Mouse (Mus musculus): ENCODE data around the gene Ift88. TPM values are rescaled to one million over a fixed set of nuclear protein-coding genes. Genes with fewer than 3 reads are reported as not detected.

The Ift88 gene
- polyA plus RNA-seq, 1 experiment from 2014 or later: 6.1 TPM

DNA sequence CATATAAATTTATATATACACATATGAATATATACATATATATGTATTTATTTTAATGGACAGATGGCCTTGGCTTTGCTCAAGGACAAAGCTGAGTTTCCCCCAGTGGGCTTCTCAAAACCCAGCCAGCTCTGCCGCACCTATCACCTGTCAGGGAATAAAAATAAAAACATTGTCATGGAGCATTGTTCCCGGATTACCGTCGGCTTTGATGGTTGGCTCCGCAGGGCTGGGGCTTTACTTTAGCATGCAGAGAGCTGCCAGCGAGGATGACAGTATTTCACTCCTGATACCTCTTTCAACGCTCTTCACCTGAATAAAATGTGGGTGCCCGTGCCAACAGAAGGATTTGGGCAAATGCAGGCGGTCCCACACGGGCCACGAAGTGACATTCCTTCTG, 110.0 kb downstream of the Ift88 start:
- no peak overlapping the region for H3K4me2 ChIP-seq (ENCODE audit: low read depth, low read length)
- H3K9me3 ChIP-seq (replicated peaks; ENCODE audit: control insufficient read depth, low read length): no peaks in the 10 kb centered on the region
- 40% methylated on average over 11 of the region's 11 CpGs for WGBS
- ATAC-seq (replicated peaks; ENCODE audit: extremely low read depth, insufficient read depth, low FRiP score): no peak
- no peaks in the 10 kb centered on the region for H3K27me3 ChIP-seq (ENCODE audit: control insufficient read depth, insufficient read depth, low read length)
- no peaks in the 10 kb centered on the region for H3K36me3 ChIP-seq (ENCODE audit: control insufficient read depth, insufficient read depth)
- H3K4me1 ChIP-seq (ENCODE audit: control insufficient read depth, insufficient read depth, low read length): peaks cover 46% of the 10 kb centered on the region
- no peak overlapping the region for H3K27ac ChIP-seq (ENCODE audit: low read length)
- H3K9ac ChIP-seq (ENCODE audit: low read length): no peak overlapping the region
- H3K4me3 ChIP-seq (ENCODE audit: low read length): no peak overlapping the region

DNA sequence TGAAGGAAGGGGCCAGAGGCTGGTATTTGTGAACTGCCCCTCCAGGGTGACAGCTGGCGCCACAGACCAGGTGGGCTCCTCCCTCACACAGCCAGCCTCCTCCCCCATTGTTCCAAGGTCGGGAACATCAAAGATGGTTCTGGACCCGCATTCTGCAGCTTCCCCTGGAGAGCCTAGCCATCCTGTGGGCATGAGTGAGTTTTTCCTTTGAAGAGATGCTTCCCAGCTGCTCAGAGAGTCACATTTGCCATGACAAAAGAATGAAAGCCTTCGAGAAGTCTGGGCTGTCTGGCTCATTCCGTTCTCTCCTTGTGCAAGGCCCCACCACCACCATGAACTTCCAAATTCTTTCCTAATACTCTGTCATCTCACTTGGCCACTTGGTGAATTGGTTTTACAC, 110.5 kb downstream of the Ift88 start:
- no peak overlapping the region for H3K9ac ChIP-seq (ENCODE audit: low read length)
- H3K4me1 ChIP-seq (ENCODE audit: control insufficient read depth, insufficient read depth, low read length): peaks cover 46% of the 10 kb centered on the region
- H3K9me3 ChIP-seq (replicated peaks; ENCODE audit: control insufficient read depth, low read length): no peaks in the 10 kb centered on the region
- no peak overlapping the region for H3K4me3 ChIP-seq (ENCODE audit: low read length)
- no peaks in the 10 kb centered on the region for H3K36me3 ChIP-seq (ENCODE audit: control insufficient read depth, insufficient read depth)
- H3K27me3 ChIP-seq (ENCODE audit: control insufficient read depth, insufficient read depth, low read length): no peaks in the 10 kb centered on the region
- peak overlapping the region; percentile 93 for H3K27ac ChIP-seq (ENCODE audit: low read length)
- 39% methylated on average over 5 of the region's 5 CpGs for WGBS
- H3K4me2 ChIP-seq (ENCODE audit: low read depth, low read length): no peak overlapping the region
- no peak for ATAC-seq (replicated peaks; ENCODE audit: extremely low read depth, insufficient read depth, low FRiP score)

- Histone ChIP-seq H3K4me2 (ENCODE audit: low read depth, low read length) (peak overlapping the region; percentile 36; the same call in 1 of the 2 replicates), H3K27ac (ENCODE audit: low read length) (peak overlapping the region; percentile 93), H3K9ac (ENCODE audit: low read length) (peak overlapping the region; percentile 39), H3K4me3 (ENCODE audit: low read length) (no peak overlapping the region), H3K9me3 (replicated peaks; ENCODE audit: control insufficient read depth, low read length) (no peaks in the 10 kb centered on the region), H3K4me1 (ENCODE audit: control insufficient read depth, insufficient read depth, low read length) (peaks cover 41% of the 10 kb centered on the region), H3K36me3 (ENCODE audit: control insufficient read depth, insufficient read depth) (no peaks in the 10 kb centered on the region), H3K27me3 (ENCODE audit: control insufficient read depth, insufficient read depth, low read length) (no peaks in the 10 kb centered on the region)
- ATAC-seq (replicated peaks; ENCODE audit: extremely low read depth, insufficient read depth, low FRiP score): peak; percentile 39
- WGBS: 30% methylated on average over 8 of the region's 8 CpGs
These were observed 111.1 kb downstream of the Ift88 start for GRCm38 (mm10) chr14:57534961-57535360.

GRCm38 (mm10) chr14:57535646-57536045, 111.8 kb downstream of the Ift88 start:
- H3K4me2 ChIP-seq (ENCODE audit: low read depth, low read length): peak overlapping the region; percentile 36
- no peak overlapping the region for H3K4me3 ChIP-seq (ENCODE audit: low read length)
- H3K4me1 ChIP-seq (ENCODE audit: control insufficient read depth, insufficient read depth, low read length): peaks cover 41% of the 10 kb centered on the region
- WGBS: 29% methylated on average over 6 of the region's 6 CpGs
- no peaks in the 10 kb centered on the region for H3K9me3 ChIP-seq (replicated peaks; ENCODE audit: control insufficient read depth, low read length)
- ATAC-seq (replicated peaks; ENCODE audit: extremely low read depth, insufficient read depth, low FRiP score): peak; percentile 59
- H3K27ac ChIP-seq (ENCODE audit: low read length): peak overlapping the region; percentile 93
- no peaks in the 10 kb centered on the region for H3K36me3 ChIP-seq (ENCODE audit: control insufficient read depth, insufficient read depth)
- H3K9ac ChIP-seq (ENCODE audit: low read length): peak overlapping the region; percentile 51
- no peaks in the 10 kb centered on the region for H3K27me3 ChIP-seq (ENCODE audit: control insufficient read depth, insufficient read depth, low read length)

GRCm38 (mm10) chr14:57536820-57537219, 113.0 kb downstream of the Ift88 start:
- WGBS: 56% methylated on average over 9 of the region's 9 CpGs
- no peaks in the 10 kb centered on the region for H3K27me3 ChIP-seq (ENCODE audit: control insufficient read depth, insufficient read depth, low read length)
- H3K4me1 ChIP-seq (ENCODE audit: control insufficient read depth, insufficient read depth, low read length): peaks cover 41% of the 10 kb centered on the region
- peak overlapping the region; percentile 54 for H3K9ac ChIP-seq (ENCODE audit: low read length)
- H3K27ac ChIP-seq (ENCODE audit: low read length): peak overlapping the region; percentile 85
- H3K4me2 ChIP-seq (ENCODE audit: low read depth, low read length): peak overlapping the region; percentile 49
- no peak overlapping the region for H3K4me3 ChIP-seq (ENCODE audit: low read length)
- no peaks in the 10 kb centered on the region for H3K36me3 ChIP-seq (ENCODE audit: control insufficient read depth, insufficient read depth)
- ATAC-seq (replicated peaks; ENCODE audit: extremely low read depth, insufficient read depth, low FRiP score): no peak
- H3K9me3 ChIP-seq (replicated peaks; ENCODE audit: control insufficient read depth, low read length): no peaks in the 10 kb centered on the region

- H3K4me3 ChIP-seq (ENCODE audit: low read length): no peak overlapping the region; the same call in 1 of the 2 replicates
- no peaks in the 10 kb centered on the region for H3K36me3 ChIP-seq (ENCODE audit: control insufficient read depth, insufficient read depth)
- peak; percentile 52 for ATAC-seq (replicated peaks; ENCODE audit: extremely low read depth, insufficient read depth, low FRiP score)
- 13% methylated on average over 16 of the region's 16 CpGs for WGBS
- H3K9ac ChIP-seq (ENCODE audit: low read length): peak overlapping the region; percentile 54
- no peaks in the 10 kb centered on the region for H3K27me3 ChIP-seq (ENCODE audit: control insufficient read depth, insufficient read depth, low read length)
- peak overlapping the region; percentile 49 for H3K4me2 ChIP-seq (ENCODE audit: low read depth, low read length)
- H3K27ac ChIP-seq (ENCODE audit: low read length): peak overlapping the region; percentile 85
- no peaks in the 10 kb centered on the region for H3K9me3 ChIP-seq (replicated peaks; ENCODE audit: control insufficient read depth, low read length)
- H3K4me1 ChIP-seq (ENCODE audit: control insufficient read depth, insufficient read depth, low read length): peaks cover 41% of the 10 kb centered on the region
These were observed 113.6 kb downstream of the Ift88 start for GRCm38 (mm10) chr14:57537261-57538015.

GRCm38 (mm10) chr14:57540683-57541082, 116.8 kb downstream of the Ift88 start:
- Histone ChIP-seq H3K4me2 (ENCODE audit: low read depth, low read length) (no peak overlapping the region), H3K27me3 (ENCODE audit: control insufficient read depth, insufficient read depth, low read length) (no peaks in the 10 kb centered on the region), H3K27ac (ENCODE audit: low read length) (no peak overlapping the region), H3K4me1 (ENCODE audit: control insufficient read depth, insufficient read depth, low read length) (peaks cover 22% of the 10 kb centered on the region), H3K36me3 (ENCODE audit: control insufficient read depth, insufficient read depth) (no peaks in the 10 kb centered on the region), H3K9ac (ENCODE audit: low read length) (no peak overlapping the region), H3K4me3 (ENCODE audit: low read length) (no peak overlapping the region), H3K9me3 (replicated peaks; ENCODE audit: control insufficient read depth, low read length) (no peaks in the 10 kb centered on the region)
- 76% methylated on average over 11 of the region's 11 CpGs for WGBS
- ATAC-seq (replicated peaks; ENCODE audit: extremely low read depth, insufficient read depth, low FRiP score): no peak

DNA sequence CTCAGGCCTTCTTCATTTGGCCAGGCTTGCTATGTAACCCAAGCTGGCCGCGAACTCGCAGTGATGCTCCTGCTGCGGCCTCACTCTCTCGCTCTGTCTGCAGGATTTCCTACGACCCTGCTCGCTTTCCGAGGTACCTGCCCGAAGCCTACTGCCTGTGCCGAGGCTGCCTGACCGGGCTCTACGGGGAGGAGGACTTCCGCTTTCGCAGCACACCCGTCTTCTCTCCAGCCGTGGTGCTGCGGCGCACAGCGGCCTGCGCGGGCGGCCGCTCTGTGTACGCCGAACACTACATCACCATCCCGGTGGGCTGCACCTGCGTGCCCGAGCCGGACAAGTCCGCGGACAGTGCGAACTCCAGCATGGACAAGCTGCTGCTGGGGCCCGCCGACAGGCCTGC, 118.4 kb downstream of the Ift88 start:
- no peak overlapping the region for H3K4me3 ChIP-seq (ENCODE audit: low read length)

GRCm38 (mm10) chr14:57543420-57544039, 119.7 kb downstream of the Ift88 start:
- WGBS: 84% methylated on average over 13 of the region's 13 CpGs

More for the DNA sequence above, 118.4 kb downstream of the Ift88 start:
- H3K27me3 ChIP-seq (ENCODE audit: control insufficient read depth, insufficient read depth, low read length): no peaks in the 10 kb centered on the region
- ATAC-seq (replicated peaks; ENCODE audit: extremely low read depth, insufficient read depth, low FRiP score): no peak
- peaks cover 9% of the 10 kb centered on the region for H3K4me1 ChIP-seq (ENCODE audit: control insufficient read depth, insufficient read depth, low read length)
- WGBS: 49% methylated on average over 34 of the region's 34 CpGs
- no peak overlapping the region for H3K27ac ChIP-seq (ENCODE audit: low read length)
- peak overlapping the region; percentile 22 for H3K4me2 ChIP-seq (ENCODE audit: low read depth, low read length)
- no peaks in the 10 kb centered on the region for H3K36me3 ChIP-seq (ENCODE audit: control insufficient read depth, insufficient read depth)
- H3K9me3 ChIP-seq (replicated peaks; ENCODE audit: control insufficient read depth, low read length): no peaks in the 10 kb centered on the region
- H3K9ac ChIP-seq (ENCODE audit: low read length): no peak overlapping the region

More at GRCm38 (mm10) chr14:57543420-57544039, 119.7 kb downstream of the Ift88 start:
- no peak overlapping the region for H3K4me3 ChIP-seq (ENCODE audit: low read length)
- no peak overlapping the region for H3K4me2 ChIP-seq (ENCODE audit: low read depth, low read length)
- no peaks in the 10 kb centered on the region for H3K27me3 ChIP-seq (ENCODE audit: control insufficient read depth, insufficient read depth, low read length)
- H3K9me3 ChIP-seq (replicated peaks; ENCODE audit: control insufficient read depth, low read length): no peaks in the 10 kb centered on the region
- H3K36me3 ChIP-seq (ENCODE audit: control insufficient read depth, insufficient read depth): no peaks in the 10 kb centered on the region
- H3K9ac ChIP-seq (ENCODE audit: low read length): no peak overlapping the region
- no peak overlapping the region for H3K27ac ChIP-seq (ENCODE audit: low read length)
- ATAC-seq (replicated peaks; ENCODE audit: extremely low read depth, insufficient read depth, low FRiP score): no peak
- no peaks in the 10 kb centered on the region for H3K4me1 ChIP-seq (ENCODE audit: control insufficient read depth, insufficient read depth, low read length)

Data from heart, embryonic 16.5 days (tissue).